In the genomic region with DNA sequence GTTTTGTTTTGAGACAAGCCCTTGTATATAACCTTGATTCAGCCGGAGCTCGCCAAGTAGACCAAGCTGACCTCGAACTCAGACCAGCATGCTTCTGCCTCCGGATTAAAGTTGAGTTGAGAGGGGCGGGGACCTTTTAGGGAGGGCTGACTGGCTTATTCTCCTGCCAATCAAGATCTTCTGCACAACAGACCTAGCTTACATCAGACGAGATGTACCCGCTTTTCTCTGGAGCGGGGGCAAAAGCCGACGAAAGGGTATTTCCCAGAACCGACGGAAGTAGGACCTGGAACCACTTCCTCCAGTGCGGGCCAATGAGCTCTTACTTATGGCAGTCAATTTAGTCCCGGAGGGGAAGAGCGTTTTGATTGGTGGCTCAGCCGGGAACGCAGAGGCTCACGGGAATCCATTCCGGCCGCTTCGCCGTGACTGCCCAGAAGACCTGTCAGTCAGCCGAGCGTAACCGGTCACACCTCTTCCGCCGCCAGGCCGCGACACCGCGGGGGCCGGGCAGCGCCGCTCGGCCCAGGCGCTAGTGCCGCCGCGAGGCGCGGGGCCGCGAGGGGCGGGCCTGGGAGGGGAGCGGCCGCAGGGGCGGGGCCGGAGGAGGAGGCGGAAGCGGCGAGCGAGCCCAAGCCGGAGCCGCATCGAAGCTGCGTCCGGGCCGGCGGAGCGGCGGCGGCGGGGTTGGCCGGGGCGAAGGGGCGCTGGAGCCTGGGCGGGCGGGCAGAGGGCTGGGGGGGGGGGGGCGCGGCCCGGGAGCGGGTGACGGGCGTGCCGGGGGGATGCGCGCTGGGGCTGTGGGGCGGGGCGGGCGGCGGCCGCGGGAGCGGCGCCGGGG, we compare ENCODE assay signal across 8 mouse cellular contexts. TPM values are rescaled to one million over a fixed set of nuclear protein-coding genes. Genes with fewer than 3 reads are reported as not detected.
A peak's percentile ranks its signal among the peaks of the same experiment; 100 is the strongest.
DNase-seq lines count a peak whose midpoint lies in the region; ATAC-seq and TF ChIP-seq lines count a peak whose summit lies in the region.

A gene (plus strand): TSS at position 401 of the 841 bp plus-strand sequence.

- TF ChIP-seq POLR2A in kidney, adult 2 months (IDR thresholded peaks at IDR 0.05; ENCODE audit: low read depth, low read length) = no peak
- TF ChIP-seq POLR2A in spleen, adult 2 months (IDR thresholded peaks at IDR 0.05; ENCODE audit: low read depth, low read length) = peak; percentile 36; the same call in 1 of the 2 replicates

- H3K36me3 ChIP-seq in embryonic facial prominence, embryonic 13.5 days = no peaks in the 10 kb centered on the region
- H3K36me3 ChIP-seq in kidney, adult 2 months (ENCODE audit: control insufficient read depth, insufficient read depth, low read length) = no peaks in the 10 kb centered on the region
- H3K36me3 ChIP-seq in limb, embryonic 12.5 days = no peaks in the 10 kb centered on the region
- H3K36me3 ChIP-seq in midbrain, embryonic 15.5 days (replicated peaks) = no peaks in the 10 kb centered on the region
- no peaks in the 10 kb centered on the region for H3K36me3 ChIP-seq in spleen, adult 2 months (ENCODE audit: control insufficient read depth, insufficient read depth, low read length)

- WGBS in embryonic facial prominence, embryonic 13.5 days = under 1% methylated on average over 36 of the region's 86 CpGs
- 2% methylated on average over 65 of the region's 86 CpGs for WGBS in kidney, adult 2 months
- WGBS in limb, embryonic 12.5 days = under 1% methylated on average over 58 of the region's 86 CpGs
- WGBS in midbrain, embryonic 15.5 days = under 1% methylated on average over 56 of the region's 86 CpGs
- 1% methylated on average over 65 of the region's 86 CpGs for WGBS in spleen, adult 2 months

- no peaks in the 10 kb centered on the region for H3K27me3 ChIP-seq in embryonic facial prominence, embryonic 13.5 days
- H3K27me3 ChIP-seq in kidney, adult 2 months (replicated peaks; ENCODE audit: control insufficient read depth, insufficient read depth, low read length) = no peaks in the 10 kb centered on the region
- no peaks in the 10 kb centered on the region for H3K27me3 ChIP-seq in limb, embryonic 12.5 days
- no peaks in the 10 kb centered on the region for H3K27me3 ChIP-seq in midbrain, embryonic 15.5 days (replicated peaks)
- no peaks in the 10 kb centered on the region for H3K27me3 ChIP-seq in spleen, adult 2 months (ENCODE audit: control insufficient read depth, insufficient read depth, low read length)

- H3K9ac ChIP-seq in embryonic facial prominence, embryonic 13.5 days = peak within 1 kb of the TSS; percentile 95
- H3K9ac ChIP-seq in limb, embryonic 12.5 days (replicated peaks) = peak within 1 kb of the TSS; percentile 96
- peak within 1 kb of the TSS; percentile 82 for H3K9ac ChIP-seq in midbrain, embryonic 15.5 days

- peak within 1 kb of the TSS; percentile 99 for H3K4me3 ChIP-seq in embryonic facial prominence, embryonic 13.5 days
- peak within 1 kb of the TSS; percentile 98 for H3K4me3 ChIP-seq in kidney, adult 2 months (ENCODE audit: insufficient read depth, low read depth, low read length)
- peak within 1 kb of the TSS; percentile 99 for H3K4me3 ChIP-seq in limb, embryonic 12.5 days (replicated peaks)
- peak within 1 kb of the TSS; percentile 78 for H3K4me3 ChIP-seq in midbrain, embryonic 15.5 days
- peak within 1 kb of the TSS; percentile 76 for H3K4me3 ChIP-seq in spleen, adult 2 months (ENCODE audit: extremely low read depth, insufficient read depth, insufficient read length)

- no peaks in the 10 kb centered on the region for H3K9me3 ChIP-seq in embryonic facial prominence, embryonic 13.5 days
- H3K9me3 ChIP-seq in limb, embryonic 12.5 days = no peaks in the 10 kb centered on the region
- no peaks in the 10 kb centered on the region for H3K9me3 ChIP-seq in midbrain, embryonic 15.5 days

- no peak for TF ChIP-seq CTCF in kidney, adult 2 months (conservative IDR thresholded peaks at IDR 0.05; ENCODE audit: insufficient read depth, insufficient read length, low read depth, low read length)
- TF ChIP-seq CTCF in spleen, adult 2 months (IDR thresholded peaks at IDR 0.05; ENCODE audit: extremely low read depth, insufficient read depth, insufficient read length, insufficient replicate concordance) = no peak

- peaks cover 28% of the 10 kb centered on the region for H3K4me1 ChIP-seq in embryonic facial prominence, embryonic 13.5 days
- H3K4me1 ChIP-seq in kidney, adult 2 months (ENCODE audit: control insufficient read depth, insufficient read depth, low read length) = peaks cover 13% of the 10 kb centered on the region; the same call in 1 of the 2 replicates
- H3K4me1 ChIP-seq in limb, embryonic 12.5 days (replicated peaks) = peaks cover 17% of the 10 kb centered on the region
- peaks cover 31% of the 10 kb centered on the region for H3K4me1 ChIP-seq in midbrain, embryonic 15.5 days
- H3K4me1 ChIP-seq in spleen, adult 2 months (ENCODE audit: control insufficient read depth, insufficient read depth, insufficient read length) = peaks cover 5% of the 10 kb centered on the region; the same call in 1 of the 2 replicates

- peak; percentile 98 for DNase-seq in 3134 (ENCODE audit: extremely low read depth, insufficient read length, low spot score)
- peak; percentile 97 for DNase-seq in adrenal gland, postnatal 36 days
- DNase-seq in heart, adult 18-20 months = peak; percentile 95 to 99
- DNase-seq in kidney, adult 2 months = peak; percentile 99
- DNase-seq in spleen, adult 2 months (ENCODE audit: low read depth in 1 of 2, low spot score in 2 of 2) = peak; percentile 93 to 96

- peak; percentile 96 for ATAC-seq in embryonic facial prominence, embryonic 13.5 days (ENCODE audit: insufficient number of reproducible peaks, insufficient read depth, low FRiP score, low TSS enrichment, low read depth)
- ATAC-seq in limb, embryonic 12.5 days (ENCODE audit: insufficient number of reproducible peaks, insufficient read depth, low FRiP score, low TSS enrichment, low read depth) = peak; percentile 98
- ATAC-seq in midbrain, embryonic 15.5 days (replicated peaks) = peak; percentile 97

- peak within 1 kb of the TSS; percentile 90 for H3K4me2 ChIP-seq in embryonic facial prominence, embryonic 13.5 days
- H3K4me2 ChIP-seq in limb, embryonic 12.5 days = peak within 1 kb of the TSS; percentile 82
- H3K4me2 ChIP-seq in midbrain, embryonic 15.5 days = peak within 1 kb of the TSS; percentile 91

- peak within 1 kb of the TSS; percentile 92 for H3K27ac ChIP-seq in embryonic facial prominence, embryonic 13.5 days
- H3K27ac ChIP-seq in kidney, adult 2 months (ENCODE audit: insufficient read depth, low read depth, low read length) = peak within 1 kb of the TSS; percentile 93
- peak within 1 kb of the TSS; percentile 93 for H3K27ac ChIP-seq in limb, embryonic 12.5 days
- peak within 1 kb of the TSS; percentile 91 for H3K27ac ChIP-seq in midbrain, embryonic 15.5 days
- peak within 1 kb of the TSS; percentile 84 for H3K27ac ChIP-seq in spleen, adult 2 months (ENCODE audit: insufficient read depth, low read length)

RNA-seq across cellular contexts. Expression of the gene that starts here (rescaled TPM):
- total RNA-seq in adrenal gland, postnatal 36 days (2021) = 10 to 100 TPM; 53.6 to 54.6 TPM
- 38.4 and 41.9 TPM in 2 replicates for polyA plus RNA-seq in embryonic facial prominence, embryonic 13.5 days (2015; fragmentation: Nextera tagmentation; extraction: Ambion mirVana)
- total RNA-seq in heart, adult 18-20 months (2021) = 10 to 100 TPM; 21.8 to 23.4 TPM
- 42.5 and 44.7 TPM in 2 replicates for polyA plus RNA-seq in kidney, adult 2 months (2012; rRNA removed)
- 48.7 and 48.9 TPM in 2 replicates for polyA plus RNA-seq in limb, embryonic 12.5 days (2016; fragmentation: Nextera tagmentation; extraction: Ambion mirVana)
- 33.1 and 34.2 TPM in 2 replicates for polyA plus RNA-seq in midbrain, embryonic 15.5 days (2015; fragmentation: Nextera tagmentation; extraction: Ambion mirVana)
- polyA plus RNA-seq in spleen, adult 2 months (2012; rRNA removed) = 50.6 and 51.1 TPM in 2 replicates

Comparison
In these comparisons a context has a peak if more than half of its experiments do, and no peak if none do; other contexts are left out.
1. Peak in every context shown above with its lines: DNase-seq, ATAC-seq, H3K4me3 ChIP-seq and H3K27ac ChIP-seq.